Mouse (Mus musculus) heart, adult 18-20 months (tissue): ENCODE measurements around the gene 1700001P01Rik. TPM values are rescaled to one million over a fixed set of nuclear protein-coding genes. Genes with fewer than 3 reads are reported as not detected.
"Not testable (repeated sequence)": the region's sequence is repeated elsewhere in the genome, so short reads cannot be mapped to it uniquely, and the experiment has no call there.

Experiments
- DNase-seq, 2 experiments: peaks; one replicate each; pipeline ENCODE4 v3.0.0; 2021 to 2022; ENCODE audit warnings: mixed read lengths in 1 of 2
- total RNA-seq, 2 experiments: library from RNA; stranded (reverse); gene quantifications; 2 replicates each; pipeline ENCODE4 v1.2.3; 2021

Gene 1700001P01Rik
- total RNA-seq, 2 experiments from 2014 or later: not detected

DNA sequence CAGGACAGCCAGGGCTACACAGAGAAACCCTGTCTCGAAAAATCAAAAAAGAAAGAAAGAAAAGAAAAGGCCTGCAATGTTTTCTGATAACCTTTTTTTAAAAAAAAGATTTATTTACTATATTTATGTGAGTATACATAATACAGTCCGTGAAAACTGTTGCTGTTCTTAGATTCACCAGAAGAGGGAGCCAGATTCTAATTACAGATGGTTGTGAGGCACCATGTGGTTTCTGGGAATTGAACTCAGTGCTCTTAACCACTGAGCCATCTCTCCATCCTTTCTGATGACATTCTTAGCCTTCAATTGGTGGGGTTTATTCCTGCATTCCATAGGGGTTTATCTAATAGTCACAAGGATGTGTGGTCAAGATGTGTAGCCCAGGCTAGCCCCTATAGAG is 17.4 kb upstream of the 1700001P01Rik start:
- peak; percentile 50 to 84 for DNase-seq

GRCm38 (mm10) chr11:97790778-97791438 is 15.2 kb upstream of the 1700001P01Rik start:
- not testable (repeated sequence) for DNase-seq

- DNase-seq: no peak
Observed at GRCm38 (mm10) chr11:97789727-97790126, 14.0 kb upstream of the 1700001P01Rik start.

GRCm38 (mm10) chr11:97787961-97788360 is 12.2 kb upstream of the 1700001P01Rik start:
- no peak for DNase-seq

GRCm38 (mm10) chr11:97782564-97782895 is 6.8 kb upstream of the 1700001P01Rik start:
- no peak for DNase-seq

DNA sequence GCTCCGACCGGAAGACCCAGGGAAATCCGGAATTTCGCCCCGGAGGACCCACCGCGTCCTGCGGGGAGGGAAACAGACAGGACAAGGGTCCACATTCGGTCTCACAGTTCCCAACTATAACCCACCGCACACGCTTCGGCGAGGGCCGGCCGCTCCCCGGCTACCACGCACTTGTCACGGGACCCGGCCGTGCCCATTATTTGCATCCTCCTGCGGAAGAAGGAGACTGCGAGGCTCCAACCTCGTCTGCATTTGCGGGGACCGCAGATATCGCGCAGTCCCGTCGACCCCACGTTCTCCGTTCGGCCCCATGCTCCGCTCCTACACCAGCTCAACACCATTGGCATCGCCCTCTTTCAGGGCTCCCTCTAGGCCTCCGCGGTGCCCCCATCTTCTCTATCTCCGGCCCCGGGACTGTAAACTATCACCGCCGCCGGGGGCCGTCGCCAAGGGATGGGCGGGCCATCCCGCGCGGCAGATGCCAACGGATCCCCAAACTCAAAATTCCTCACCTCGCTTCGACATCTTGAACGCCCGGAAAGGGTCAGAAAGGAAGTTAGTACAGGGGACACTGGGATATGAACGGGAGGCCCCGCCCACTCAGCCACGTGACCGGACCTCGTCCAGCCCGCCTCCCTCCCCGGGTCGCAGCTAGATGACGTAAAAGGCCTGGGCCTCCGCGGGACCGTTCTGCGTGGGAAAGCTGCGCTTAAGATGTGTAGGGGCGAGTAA is 6.3 kb upstream of the 1700001P01Rik start, which contains the start of gene Rpl23:
Rpl23 (minus strand) TSS at position 606 of the 732 bp plus-strand sequence.
- peak; percentile 99 to 100 for DNase-seq

- DNase-seq: no peak
Observed at GRCm38 (mm10) chr11:97781478-97781831, 5.7 kb upstream of the 1700001P01Rik start.

- no peak for DNase-seq
Observed at GRCm38 (mm10) chr11:97779968-97780701, 4.4 kb upstream of the 1700001P01Rik start.

DNA sequence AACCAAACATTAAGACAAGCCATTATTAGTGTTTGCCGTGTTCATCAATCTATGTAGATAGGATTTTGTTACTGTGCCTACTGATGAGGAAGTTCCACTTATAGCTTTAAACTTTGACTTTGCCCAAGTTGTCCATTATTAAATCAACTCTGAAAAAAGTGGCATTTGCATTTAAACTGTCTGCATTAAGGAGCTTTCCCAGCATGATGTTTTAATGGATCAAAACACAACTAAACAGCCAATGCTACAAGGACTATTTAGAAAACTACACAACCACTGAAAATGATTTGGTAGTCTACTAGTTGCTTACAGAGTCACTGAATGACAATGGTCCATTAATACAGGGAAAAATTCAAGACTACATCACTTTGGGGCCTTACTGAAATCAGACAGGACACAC is 3.2 kb upstream of the 1700001P01Rik start:
- no peak for DNase-seq

DNA sequence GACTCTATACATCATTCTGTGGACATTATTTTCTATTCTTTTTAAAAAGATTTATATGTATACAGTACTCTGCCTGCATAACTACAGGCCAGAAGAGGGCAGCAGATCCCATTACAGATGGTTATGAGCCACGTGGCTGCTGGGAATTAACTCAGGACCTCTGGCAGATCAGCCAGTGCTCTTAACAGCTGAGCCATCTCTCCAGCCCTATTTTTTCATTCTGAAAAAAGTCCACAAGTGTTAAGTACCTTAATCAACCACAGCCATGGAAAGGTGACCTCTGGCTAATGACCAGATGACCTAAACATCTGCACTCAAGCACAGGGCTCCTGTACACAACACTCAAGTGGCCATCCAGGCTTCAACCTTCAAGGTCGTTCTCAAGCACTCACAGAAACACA is 1.4 kb upstream of the 1700001P01Rik start:
- no peak for DNase-seq

GRCm38 (mm10) chr11:97776497-97777128 is 895 bp upstream of the 1700001P01Rik start:
- no peak for DNase-seq

GRCm38 (mm10) chr11:97775186-97775585 is 532 bp downstream of the 1700001P01Rik start:
- no peak for DNase-seq

DNA sequence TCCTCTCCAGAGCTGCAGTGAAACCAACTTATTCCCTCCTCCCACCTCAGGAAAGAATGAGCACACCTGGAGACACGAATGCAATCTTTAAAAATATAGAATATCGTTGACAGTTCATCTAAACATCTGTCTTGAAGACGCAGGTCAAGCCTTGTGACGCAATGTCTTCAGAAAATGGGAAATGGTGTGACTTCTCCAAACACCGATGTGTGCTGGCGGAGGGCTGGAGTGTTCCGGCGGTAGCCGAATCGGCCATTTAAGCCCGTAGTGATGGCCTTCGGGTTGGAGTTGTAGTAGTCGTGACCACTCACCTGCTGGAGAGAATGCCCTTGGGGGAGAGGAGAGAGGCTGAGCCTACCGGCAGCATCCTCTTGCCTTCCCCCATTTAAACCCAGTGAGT is 4.3 kb downstream of the 1700001P01Rik start:
- no peak for DNase-seq

GRCm38 (mm10) chr11:97769704-97770103 is 6.0 kb downstream of the 1700001P01Rik start:
- DNase-seq: no peak

- DNase-seq: peak; percentile 97 to 98
Observed at GRCm38 (mm10) chr11:97766154-97766881, 9.4 kb downstream of the 1700001P01Rik start, which contains the start of gene Cwc25. Cwc25 (minus strand) TSS chr11:97766556.

DNA sequence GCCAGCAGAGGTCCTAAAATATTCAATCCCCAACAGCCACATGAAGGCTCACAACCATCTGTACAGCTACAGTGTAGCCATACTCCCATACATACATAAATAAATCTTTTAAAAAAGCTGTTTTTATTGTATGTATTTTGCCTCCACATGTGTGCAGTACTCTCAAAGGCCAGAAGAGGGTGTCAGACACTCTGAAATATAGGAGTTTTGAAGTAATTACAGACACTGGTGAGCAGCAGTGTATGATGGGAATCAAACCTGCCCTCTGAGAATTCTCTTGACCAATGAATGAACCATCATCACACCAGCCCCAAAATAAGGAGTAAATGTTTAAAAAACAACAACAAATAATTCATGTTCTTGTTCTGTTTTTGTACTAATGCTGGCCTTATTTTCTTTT is 14.1 kb downstream of the 1700001P01Rik start:
- no peak for DNase-seq

GRCm38 (mm10) chr11:97758942-97759341 is 16.8 kb downstream of the 1700001P01Rik start:
- DNase-seq: no peak

DNA sequence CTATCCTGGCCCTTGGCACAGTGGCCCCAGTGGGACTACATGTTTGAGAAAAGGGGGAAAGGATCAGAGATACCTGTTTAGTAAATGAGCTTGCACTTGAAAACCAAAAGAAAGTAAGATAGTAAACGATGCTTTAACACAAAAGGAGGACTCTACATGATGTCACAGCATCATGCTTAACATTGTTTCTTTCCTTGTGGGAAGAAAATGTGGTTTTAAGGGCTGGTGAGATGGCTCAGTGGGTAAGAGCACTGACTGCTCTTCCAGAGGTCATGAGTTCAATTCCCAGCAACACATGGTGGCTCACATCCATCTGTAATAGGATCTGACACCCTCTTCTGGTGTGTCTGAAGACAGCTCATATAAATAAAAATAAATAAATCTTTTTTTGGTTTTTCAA is 17.6 kb downstream of the 1700001P01Rik start:
- DNase-seq: no peak

DNA sequence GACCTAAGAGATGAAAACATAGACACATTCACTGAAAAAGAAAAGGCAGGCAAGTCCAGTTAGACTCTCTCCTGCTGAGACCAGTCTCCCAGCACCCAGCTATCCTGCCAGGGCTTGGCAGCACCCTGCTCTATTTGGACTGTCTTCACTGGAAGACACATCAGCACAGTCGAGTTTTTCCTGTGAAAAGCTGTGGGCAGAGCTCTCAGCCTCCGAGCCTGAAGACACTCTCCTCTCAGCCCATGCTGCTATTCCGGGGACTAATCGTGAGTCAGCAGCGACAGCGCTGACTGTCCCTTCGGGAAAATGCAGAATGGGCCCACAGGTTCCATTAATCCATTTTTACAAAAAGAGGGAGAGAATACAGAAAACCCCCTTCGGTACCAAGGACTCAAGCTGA is 22.4 kb downstream of the 1700001P01Rik start:
- no peak for DNase-seq

DNA sequence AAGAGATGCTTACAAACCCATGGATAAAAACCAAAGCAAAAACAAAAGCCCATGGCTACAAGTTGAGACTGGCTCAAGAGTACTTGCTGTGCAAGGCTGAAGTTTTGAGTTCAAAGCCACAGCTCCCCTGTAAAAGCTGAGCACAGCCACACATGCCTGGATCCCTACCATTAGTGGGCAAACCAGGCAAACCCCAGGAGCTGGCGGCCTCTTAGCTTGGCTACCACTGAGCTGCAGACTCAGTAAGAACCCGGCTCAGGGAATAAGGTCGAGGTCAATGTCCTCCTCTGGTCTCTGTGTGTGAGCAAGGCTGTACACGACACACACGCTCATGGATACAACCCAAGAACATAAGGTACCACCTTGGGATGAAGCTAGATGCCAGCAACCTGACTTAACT is 27.2 kb downstream of the 1700001P01Rik start:
- DNase-seq: no peak

- no peak for DNase-seq
Observed at GRCm38 (mm10) chr11:97747773-97748172, 27.9 kb downstream of the 1700001P01Rik start.

GRCm38 (mm10) chr11:97745331-97745721 is 30.4 kb downstream of the 1700001P01Rik start:
- no peak for DNase-seq
